Mouse (Mus musculus): Measurements from ENCODE around the gene Rerg. TPM values are rescaled to one million over a fixed set of nuclear protein-coding genes. Genes with fewer than 3 reads are reported as not detected.

Rerg gene
- polyA plus RNA-seq, 1 experiment from 2014 or later: 31.9 TPM

DNA sequence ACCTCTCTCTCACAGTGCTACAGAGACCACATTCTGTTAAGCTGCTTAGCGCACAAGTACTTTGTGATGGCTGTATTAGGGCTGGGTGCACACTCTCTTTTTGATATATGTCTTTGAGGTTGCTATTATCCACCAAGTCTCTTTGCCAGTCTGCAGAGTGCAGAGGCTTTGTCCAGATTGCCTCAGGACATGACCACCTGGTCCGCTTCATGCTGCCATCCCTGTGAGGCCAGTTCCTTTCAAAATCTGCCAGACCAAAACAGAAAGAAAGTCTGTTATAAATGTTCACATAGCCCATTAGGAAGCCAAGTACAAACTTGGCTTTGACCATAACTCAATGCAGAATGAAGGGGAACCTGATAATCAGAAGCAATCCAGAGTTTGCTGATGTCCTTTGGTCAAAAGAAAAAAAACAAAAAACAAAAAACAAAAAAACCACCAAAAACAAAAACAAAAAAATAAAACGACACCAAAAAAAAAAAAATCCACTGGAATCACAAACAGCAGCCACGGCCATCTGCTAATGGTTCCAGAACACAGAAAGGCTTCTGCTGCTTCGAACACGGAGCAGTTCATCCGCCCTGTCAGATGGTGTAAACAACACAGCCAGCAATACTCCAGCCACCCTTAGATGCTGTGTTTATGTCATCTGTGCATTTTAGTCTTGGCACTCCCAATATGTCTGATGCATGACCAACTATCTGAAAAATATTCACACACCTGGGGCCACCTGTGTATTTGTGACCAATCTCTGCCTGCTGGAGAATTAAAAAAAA, 68.2 kb downstream of the Rerg start:
- H3K4me3 ChIP-seq (replicated peaks): no peak overlapping the region
- H3K9me3 ChIP-seq (replicated peaks): no peaks in the 10 kb centered on the region; the same call in 1 of the 2 replicates
- peaks cover 36% of the 10 kb centered on the region for H3K4me1 ChIP-seq
- H3K4me2 ChIP-seq (replicated peaks): no peak overlapping the region
- H3K27ac ChIP-seq (replicated peaks): peak overlapping the region; percentile 65
- H3K36me3 ChIP-seq: 0 out of 2 replicates have a peak, but pooled peaks cover 5% of the 10 kb centered on the region
- WGBS: 57% methylated on average over 7 of the region's 7 CpGs
- H3K9ac ChIP-seq: no peak overlapping the region
- ATAC-seq (ENCODE audit: insufficient number of reproducible peaks, low FRiP score, low TSS enrichment, low read depth): no peak
- no peaks in the 10 kb centered on the region for H3K27me3 ChIP-seq

DNA sequence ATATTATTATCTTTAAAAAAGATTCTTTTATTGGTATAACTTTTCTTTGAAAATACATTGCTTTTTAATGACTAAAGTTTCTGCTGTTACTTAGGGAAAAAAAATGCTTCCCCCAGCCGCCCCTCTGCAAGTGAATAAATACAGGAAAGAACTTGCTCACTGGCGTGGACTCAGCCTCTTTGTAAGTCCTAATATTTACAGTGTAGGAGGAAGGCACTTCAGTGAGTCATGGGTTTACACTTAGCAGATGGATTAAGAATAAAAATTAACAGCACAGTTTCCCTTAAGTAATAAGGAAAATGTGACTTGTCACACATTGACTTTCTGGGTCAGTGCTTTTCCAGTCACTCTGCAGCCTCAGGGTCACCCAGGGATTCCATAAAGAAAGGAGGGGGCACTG, 70.0 kb downstream of the Rerg start:
- H3K4me2 ChIP-seq (replicated peaks): no peak overlapping the region
- ATAC-seq (ENCODE audit: insufficient number of reproducible peaks, low FRiP score, low TSS enrichment, low read depth): no peak
- 23% methylated on average over 2 of the region's 2 CpGs for WGBS
- H3K9me3 ChIP-seq (replicated peaks): no peaks in the 10 kb centered on the region
- H3K4me3 ChIP-seq (replicated peaks): no peak overlapping the region
- H3K9ac ChIP-seq: no peak overlapping the region
- H3K36me3 ChIP-seq: 0 out of 2 replicates have a peak, but pooled peaks cover 5% of the 10 kb centered on the region
- H3K27me3 ChIP-seq: no peaks in the 10 kb centered on the region
- peaks cover 36% of the 10 kb centered on the region for H3K4me1 ChIP-seq
- 0 out of 2 replicates have a peak overlapping the region, but pooled peaks have one; percentile 8 for H3K27ac ChIP-seq (replicated peaks)

DNA sequence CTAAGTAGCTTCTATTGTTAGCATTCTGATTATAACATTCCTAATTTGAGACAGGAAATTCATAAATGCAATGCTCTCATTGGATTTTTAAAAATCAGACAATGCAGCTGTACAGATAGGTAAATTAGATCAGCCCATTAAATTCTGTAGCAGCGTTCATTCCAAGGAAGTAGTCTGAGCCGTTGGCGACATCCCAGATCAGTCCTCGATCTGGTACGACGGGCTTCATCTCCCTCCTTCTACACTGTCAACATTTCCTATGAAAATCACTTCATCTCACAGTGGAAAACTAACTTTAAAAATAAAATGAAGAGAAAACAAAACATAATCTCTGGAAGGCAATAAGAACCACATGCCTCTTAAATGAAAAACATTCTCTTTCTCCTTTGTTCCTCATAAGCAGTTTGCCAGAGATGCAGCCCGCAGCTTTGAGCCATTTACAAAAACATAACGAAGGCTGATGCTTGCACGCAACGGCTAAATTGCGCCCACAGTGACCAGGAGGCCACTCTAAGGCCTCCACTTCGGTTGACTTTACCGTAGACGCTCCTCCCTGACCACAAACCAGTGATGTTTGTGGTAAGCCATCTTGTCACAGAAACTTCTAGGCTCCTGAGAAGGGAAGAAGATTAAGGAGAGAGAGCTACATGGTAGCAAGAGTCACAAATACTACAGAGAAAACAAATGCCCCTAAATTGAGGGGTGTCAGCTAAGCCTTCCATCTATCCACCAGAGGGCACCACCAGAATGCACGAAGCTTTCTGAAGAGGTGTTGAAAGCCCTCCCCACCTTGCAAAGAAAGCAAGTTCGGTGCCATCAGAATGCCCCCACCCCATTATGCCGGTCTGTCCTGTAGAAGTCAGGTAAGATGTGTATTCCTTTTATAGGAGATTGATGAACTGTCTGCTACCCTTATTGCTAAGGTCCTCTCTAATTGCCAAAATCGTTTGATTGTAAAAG, 71.8 kb downstream of the Rerg start:
- no peak overlapping the region for H3K9ac ChIP-seq
- no peak overlapping the region for H3K4me3 ChIP-seq (replicated peaks)
- peak; percentile 72 for ATAC-seq (ENCODE audit: insufficient number of reproducible peaks, low FRiP score, low TSS enrichment, low read depth)
- peak overlapping the region; percentile 38 for H3K4me2 ChIP-seq (replicated peaks)
- H3K27ac ChIP-seq (replicated peaks): peak overlapping the region; percentile 88
- WGBS: 25% methylated on average over 18 of the region's 18 CpGs
- H3K36me3 ChIP-seq: no peaks in the 10 kb centered on the region
- no peaks in the 10 kb centered on the region for H3K27me3 ChIP-seq
- H3K9me3 ChIP-seq (replicated peaks): no peaks in the 10 kb centered on the region
- H3K4me1 ChIP-seq: peaks cover 36% of the 10 kb centered on the region

DNA sequence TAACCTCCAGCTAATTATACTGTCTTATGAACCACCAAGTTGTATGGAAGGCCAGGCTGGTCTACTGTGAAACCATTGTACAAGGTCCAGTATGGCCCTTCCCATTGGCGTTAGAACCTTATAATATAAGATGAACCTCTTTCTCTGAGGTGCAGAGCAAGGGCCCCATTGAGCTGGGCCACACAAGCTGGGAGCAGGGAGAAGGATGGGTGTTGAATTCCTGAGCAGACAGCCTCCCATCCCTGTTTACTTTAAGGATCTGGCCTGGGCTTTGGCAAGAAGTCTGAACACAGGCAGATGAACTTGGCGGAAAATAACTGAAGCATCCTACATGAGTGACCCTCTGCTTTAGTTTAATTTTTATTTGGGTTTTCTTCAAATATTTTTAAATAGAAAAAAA, 75.8 kb downstream of the Rerg start:
- ATAC-seq (ENCODE audit: insufficient number of reproducible peaks, low FRiP score, low TSS enrichment, low read depth): no peak

DNA sequence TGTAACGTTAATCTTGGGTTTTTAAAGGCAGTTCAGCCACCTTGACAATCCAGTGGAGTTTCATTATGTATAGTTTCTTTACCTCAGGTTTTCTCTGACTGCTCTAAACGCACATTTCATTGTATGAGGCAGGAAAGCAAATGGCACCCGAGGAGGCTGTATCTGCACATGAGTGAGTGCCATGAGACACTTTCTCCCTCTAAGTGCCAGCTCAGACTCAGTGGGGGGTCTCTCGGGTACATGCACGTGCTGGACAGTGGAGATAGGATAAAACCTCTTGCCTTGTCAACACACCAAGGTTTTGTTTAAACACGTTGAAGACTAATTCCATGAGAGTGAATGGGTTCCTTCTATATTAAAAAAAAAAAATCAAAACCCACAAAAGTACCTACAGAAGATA, 81.8 kb downstream of the Rerg start:
- H3K36me3 ChIP-seq: no peaks in the 10 kb centered on the region
- ATAC-seq (ENCODE audit: insufficient number of reproducible peaks, low FRiP score, low TSS enrichment, low read depth): no peak
- H3K9ac ChIP-seq: no peak overlapping the region
- H3K4me3 ChIP-seq (replicated peaks): no peak overlapping the region
- 0 out of 2 replicates have a peak, but pooled peaks cover 4% of the 10 kb centered on the region for H3K4me1 ChIP-seq
- H3K27me3 ChIP-seq: no peaks in the 10 kb centered on the region
- H3K9me3 ChIP-seq (replicated peaks): no peaks in the 10 kb centered on the region
- no peak overlapping the region for H3K4me2 ChIP-seq (replicated peaks)
- WGBS: 68% methylated on average over 6 of the region's 6 CpGs
- 0 out of 2 replicates have a peak overlapping the region, but pooled peaks have one; percentile 11 for H3K27ac ChIP-seq (replicated peaks)

More for the DNA sequence above, 75.8 kb downstream of the Rerg start:
- Histone ChIP-seq H3K36me3 (no peaks in the 10 kb centered on the region), H3K4me2 (replicated peaks) (no peak overlapping the region), H3K9ac (no peak overlapping the region), H3K4me1 (peaks cover 16% of the 10 kb centered on the region), H3K27me3 (no peaks in the 10 kb centered on the region), H3K27ac (replicated peaks) (no peak overlapping the region), H3K9me3 (replicated peaks) (no peaks in the 10 kb centered on the region), H3K4me3 (replicated peaks) (no peak overlapping the region)
- 90% methylated on average over 2 of the region's 2 CpGs for WGBS

DNA sequence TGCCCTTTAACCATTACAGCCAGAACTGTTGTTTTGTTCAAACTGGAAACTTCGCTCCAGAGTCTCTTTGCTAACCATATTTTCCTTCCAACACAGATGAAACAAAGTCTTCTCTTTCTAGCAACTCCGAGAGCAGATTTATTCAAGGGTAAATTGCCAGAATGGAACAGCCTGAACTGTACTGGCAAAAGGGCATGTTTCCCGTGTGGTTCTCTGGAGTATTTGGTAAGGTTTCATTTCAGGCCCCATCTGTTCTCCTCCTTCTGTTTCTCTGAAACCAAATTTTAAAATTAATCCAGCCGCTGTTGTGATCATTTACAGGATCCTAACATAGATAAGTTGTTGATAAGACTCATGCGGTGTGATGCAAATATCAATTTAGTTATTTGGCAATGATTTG, 82.3 kb downstream of the Rerg start:
- no peak overlapping the region for H3K9ac ChIP-seq
- 0 out of 2 replicates have a peak, but pooled peaks cover 4% of the 10 kb centered on the region for H3K4me1 ChIP-seq
- WGBS: 62% methylated on average over 5 of the region's 5 CpGs
- H3K4me3 ChIP-seq (replicated peaks): no peak overlapping the region
- no peak overlapping the region for H3K4me2 ChIP-seq (replicated peaks)
- no peaks in the 10 kb centered on the region for H3K9me3 ChIP-seq (replicated peaks)
- ATAC-seq (ENCODE audit: insufficient number of reproducible peaks, low FRiP score, low TSS enrichment, low read depth): no peak
- H3K36me3 ChIP-seq: no peaks in the 10 kb centered on the region
- H3K27me3 ChIP-seq: no peaks in the 10 kb centered on the region
- H3K27ac ChIP-seq (replicated peaks): 0 out of 2 replicates have a peak overlapping the region, but pooled peaks have one; percentile 11

DNA sequence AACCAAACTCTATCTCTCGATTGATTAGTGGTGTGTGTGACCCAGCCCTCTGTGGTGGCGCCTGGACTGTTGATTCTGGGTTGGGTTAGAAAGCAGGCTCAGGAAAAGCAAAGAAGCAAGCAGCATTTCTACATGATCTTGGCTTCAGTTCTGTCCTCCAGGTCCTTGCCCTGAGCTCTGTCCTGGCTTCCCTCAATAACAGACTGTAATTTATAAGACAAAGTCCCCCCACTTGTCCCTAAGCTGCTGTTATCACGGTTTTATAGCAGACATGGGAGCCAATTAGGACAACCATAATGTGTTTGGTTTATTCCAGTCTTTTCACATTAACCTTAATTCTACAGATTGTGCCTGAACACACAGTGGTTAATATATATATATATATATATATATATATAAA, 82.8 kb downstream of the Rerg start:
- H3K36me3 ChIP-seq: no peaks in the 10 kb centered on the region
- H3K9ac ChIP-seq: no peak overlapping the region
- no peaks in the 10 kb centered on the region for H3K9me3 ChIP-seq (replicated peaks)
- 0 out of 2 replicates have a peak, but pooled peaks cover 4% of the 10 kb centered on the region for H3K4me1 ChIP-seq
- H3K27ac ChIP-seq (replicated peaks): 0 out of 2 replicates have a peak overlapping the region, but pooled peaks have one; percentile 58
- WGBS: 68% methylated on average over 3 of the region's 3 CpGs
- no peak for ATAC-seq (ENCODE audit: insufficient number of reproducible peaks, low FRiP score, low TSS enrichment, low read depth)
- H3K27me3 ChIP-seq: no peaks in the 10 kb centered on the region
- H3K4me3 ChIP-seq (replicated peaks): no peak overlapping the region
- H3K4me2 ChIP-seq (replicated peaks): no peak overlapping the region

DNA sequence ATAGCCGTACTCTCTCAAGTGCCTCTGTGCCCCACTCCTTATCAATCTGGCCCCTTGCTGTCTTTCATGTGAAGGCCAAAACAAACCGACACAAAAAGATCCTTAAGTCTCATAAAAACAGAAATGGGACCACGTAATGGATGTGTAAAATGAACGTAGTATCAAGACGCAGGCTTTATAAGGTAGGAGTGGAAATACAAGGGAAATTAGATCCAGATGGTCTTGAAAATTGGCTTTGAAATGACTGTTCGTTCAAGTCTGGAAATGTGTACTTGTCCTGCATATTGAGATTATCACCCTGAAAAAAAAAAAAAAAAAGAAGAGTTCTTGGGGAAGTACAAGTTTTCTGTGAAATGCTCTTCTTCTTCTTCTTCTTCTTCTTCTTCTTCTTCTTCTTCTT, 90.6 kb downstream of the Rerg start:
- H3K4me3 ChIP-seq (replicated peaks): no peak overlapping the region
- H3K27me3 ChIP-seq: no peaks in the 10 kb centered on the region
- 0 out of 2 replicates have a peak, but pooled peaks cover 8% of the 10 kb centered on the region for H3K4me1 ChIP-seq
- no peak overlapping the region for H3K4me2 ChIP-seq (replicated peaks)
- no peaks in the 10 kb centered on the region for H3K9me3 ChIP-seq (replicated peaks)
- no peak for ATAC-seq (ENCODE audit: insufficient number of reproducible peaks, low FRiP score, low TSS enrichment, low read depth)
- H3K27ac ChIP-seq (replicated peaks): no peak overlapping the region
- 47% methylated on average over 6 of the region's 6 CpGs for WGBS
- H3K36me3 ChIP-seq: no peaks in the 10 kb centered on the region
- H3K9ac ChIP-seq: no peak overlapping the region

DNA sequence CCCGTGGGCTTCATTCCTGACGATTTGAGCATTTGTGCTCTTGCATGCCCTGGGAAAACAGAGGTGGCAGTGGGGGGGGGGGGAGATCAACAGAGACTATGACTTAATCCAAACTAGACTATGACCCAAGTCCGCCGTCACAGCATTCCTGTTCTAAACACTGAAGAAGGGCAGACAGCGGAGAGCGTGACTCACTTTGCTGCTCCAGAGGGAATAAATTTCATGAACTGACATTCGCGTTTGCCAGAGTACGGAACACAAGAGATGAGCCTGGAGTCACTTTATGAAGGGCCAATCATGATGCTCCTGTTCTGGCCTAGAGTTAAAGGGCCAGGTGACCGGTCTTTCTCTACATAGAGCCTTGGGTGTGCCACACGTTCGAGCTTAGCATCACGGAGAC, 93.6 kb downstream of the Rerg start:
- Histone ChIP-seq H3K36me3 (no peaks in the 10 kb centered on the region), H3K4me3 (replicated peaks) (no peak overlapping the region), H3K9ac (no peak overlapping the region), H3K4me2 (replicated peaks) (no peak overlapping the region), H3K27me3 (no peaks in the 10 kb centered on the region), H3K27ac (replicated peaks) (peak overlapping the region; percentile 78), H3K9me3 (replicated peaks) (no peaks in the 10 kb centered on the region), H3K4me1 (0 out of 2 replicates have a peak, but pooled peaks cover 8% of the 10 kb centered on the region)
- WGBS: 80% methylated on average over 13 of the region's 13 CpGs
- no peak for ATAC-seq (ENCODE audit: insufficient number of reproducible peaks, low FRiP score, low TSS enrichment, low read depth)

DNA sequence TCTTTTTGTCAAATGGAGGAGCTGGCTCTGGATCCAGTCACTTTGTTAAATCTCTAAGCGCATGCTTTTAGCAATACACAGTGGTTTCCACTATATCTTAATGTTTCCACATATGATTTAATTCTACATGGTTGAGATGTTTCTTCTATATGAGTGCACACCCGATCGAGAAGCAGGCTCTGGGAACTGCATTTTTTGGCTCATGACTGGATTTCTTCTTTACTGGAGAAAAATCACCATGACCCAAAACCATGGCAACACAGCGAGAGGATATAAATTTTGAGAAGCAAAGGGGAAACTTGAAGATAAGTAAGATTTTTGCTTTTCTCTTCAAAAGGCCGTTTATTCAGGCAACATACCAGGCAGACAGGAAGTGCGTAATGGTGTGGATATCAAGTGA, 94.1 kb downstream of the Rerg start:
- Histone ChIP-seq H3K4me1 (0 out of 2 replicates have a peak, but pooled peaks cover 8% of the 10 kb centered on the region), H3K27me3 (no peaks in the 10 kb centered on the region), H3K4me3 (replicated peaks) (no peak overlapping the region), H3K9me3 (replicated peaks) (no peaks in the 10 kb centered on the region), H3K4me2 (replicated peaks) (no peak overlapping the region), H3K27ac (replicated peaks) (peak overlapping the region; percentile 78), H3K9ac (no peak overlapping the region), H3K36me3 (no peaks in the 10 kb centered on the region)
- ATAC-seq (ENCODE audit: insufficient number of reproducible peaks, low FRiP score, low TSS enrichment, low read depth): peak; percentile 50; the same call in 1 of the 2 replicates
- WGBS: 51% methylated on average over 6 of the region's 6 CpGs

DNA sequence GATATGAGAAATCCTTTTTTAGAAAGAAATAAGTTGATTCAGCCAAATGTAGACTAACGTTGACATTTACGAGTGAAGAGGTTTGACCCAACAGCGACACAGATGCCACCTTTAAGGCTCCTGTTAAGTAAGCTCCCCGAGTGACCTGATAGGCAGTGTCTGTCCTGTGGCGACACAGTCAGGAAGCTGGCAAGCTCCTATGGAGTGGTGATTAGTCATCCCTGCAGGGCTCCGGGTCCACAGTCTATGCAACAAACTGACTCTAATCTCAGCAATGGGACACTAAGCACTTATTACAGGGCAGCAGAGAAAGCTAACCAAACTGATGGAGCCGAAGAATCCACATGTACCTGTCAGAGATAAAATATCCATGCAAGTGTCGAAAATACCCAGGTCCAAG, 98.0 kb downstream of the Rerg start:
- no peak overlapping the region for H3K27ac ChIP-seq (replicated peaks)
- 67% methylated on average over 8 of the region's 8 CpGs for WGBS
- no peak overlapping the region for H3K9ac ChIP-seq
- ATAC-seq (ENCODE audit: insufficient number of reproducible peaks, low FRiP score, low TSS enrichment, low read depth): no peak
- H3K9me3 ChIP-seq (replicated peaks): no peaks in the 10 kb centered on the region
- H3K27me3 ChIP-seq: no peaks in the 10 kb centered on the region
- H3K4me3 ChIP-seq (replicated peaks): no peak overlapping the region
- H3K36me3 ChIP-seq: no peaks in the 10 kb centered on the region
- 0 out of 2 replicates have a peak, but pooled peaks cover 8% of the 10 kb centered on the region for H3K4me1 ChIP-seq
- H3K4me2 ChIP-seq (replicated peaks): no peak overlapping the region
